Mouse (Mus musculus) adrenal gland, adult 2 months (tissue): ENCODE results near the gene Vmn2r42. TPM values are rescaled to one million over a fixed set of nuclear protein-coding genes. Genes with fewer than 3 reads are reported as not detected.
"Not testable (repeated sequence)": the region's sequence is repeated elsewhere in the genome, so short reads cannot be mapped to it uniquely, and the experiment has no call there.

Source experiments
- DNase-seq: peaks from one replicate; pipeline ENCODE4 v3.0.0; 2021
- long read RNA-seq: library from polyadenylated mRNA; stranded (forward); transcript quantifications from one replicate; pipeline ENCODE4 v2.0.0, GENCODE M21; 2021
- polyA plus RNA-seq: library from polyadenylated mRNA; depleted of rRNA; stranded (reverse); fragments of >200 nt; gene quantifications from 2 replicates; pipeline ENCODE4 v1.2.3, GENCODE M21; 2012; rRNA removed
- total RNA-seq, 2 experiments: library from RNA; stranded (reverse); gene quantifications; 2 replicates each; pipeline ENCODE4 v1.2.3; 2021

Vmn2r42 gene
- total RNA-seq (not detected), polyA plus RNA-seq (not detected in 2 replicates)
- long read RNA-seq = 0 reads

DNA sequence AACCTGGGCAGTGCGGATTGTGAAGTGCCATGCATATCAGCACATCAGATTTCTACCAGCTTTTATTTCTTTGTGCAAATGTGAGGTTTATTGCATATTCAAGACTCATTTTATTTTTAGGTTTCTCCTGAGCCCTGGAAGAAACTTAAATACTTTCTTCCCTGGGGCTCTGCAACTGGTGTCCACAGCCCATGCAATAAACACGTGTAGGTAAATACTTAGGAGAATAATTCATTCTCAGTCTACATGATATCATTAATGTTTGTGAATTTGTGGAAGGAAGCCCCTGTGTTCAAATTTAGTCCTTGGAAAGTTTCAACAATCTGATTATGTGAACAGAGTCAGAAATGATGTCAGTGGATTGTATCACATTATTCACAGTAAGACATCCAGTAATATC is at the start of gene Vmn2r42:
Gene Vmn2r42, minus strand, starts transcription at position 101 of the 400 bp plus-strand sequence.
- not testable (repeated sequence) for DNase-seq

DNA sequence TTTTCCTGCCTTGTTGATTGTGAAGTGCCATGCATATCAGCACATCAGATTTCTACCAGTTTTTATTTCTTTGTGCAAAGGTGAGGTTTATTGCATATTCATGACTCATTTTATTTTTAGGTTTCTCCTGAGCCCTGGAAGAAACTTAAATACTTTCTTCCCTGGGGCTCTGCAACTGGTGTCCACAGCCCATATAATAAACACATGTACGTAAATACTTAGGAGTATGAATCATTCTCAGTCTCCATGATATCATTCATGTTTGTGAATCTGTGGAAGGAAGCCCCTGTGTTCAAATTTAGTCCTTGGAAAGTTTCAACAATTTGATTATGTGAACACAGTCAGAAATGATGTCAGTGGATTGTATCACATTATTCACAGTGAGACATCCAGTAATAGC is 38.6 kb downstream of the Vmn2r42 start, which contains the start of gene Vmn2r41:
Gene Vmn2r41, minus strand, starts transcription at position 101 of the 400 bp plus-strand sequence.
- DNase-seq = not testable (repeated sequence)

Other genes starting within 250 kb of the Vmn2r42 start
- gene Vmn2r41, start 38.7 kb downstream of the Vmn2r42 start, total RNA-seq = not detected
- gene Vmn2r41, start 38.7 kb downstream of the Vmn2r42 start, polyA plus RNA-seq = not detected in 2 replicates
- not detected for gene Vmn2r43, start 60.3 kb upstream of the Vmn2r42 start, total RNA-seq
- gene Vmn2r43, start 60.3 kb upstream of the Vmn2r42 start, polyA plus RNA-seq = not detected in 2 replicates
- not detected for gene Vmn2r44, start 183.0 kb upstream of the Vmn2r42 start, total RNA-seq
- not detected in 2 replicates for gene Vmn2r44, start 183.0 kb upstream of the Vmn2r42 start, polyA plus RNA-seq